Mouse (Mus musculus) brain, embryonic 14.5 days (tissue): ENCODE data around the gene Psmb9.

Source experiments
- CTCF ChIP-seq: fragments of 200-500 bp; IDR thresholded peaks from 2 replicates; pipeline ENCODE4 v1.5.1; 2012; ENCODE audit warnings: inconsistent platforms, mild to moderate bottlenecking, moderate library complexity, borderline replicate concordance; ENCODE audit not compliant: insufficient read depth, insufficient read length; ENCODE audit errors: extremely low read depth
- POLR2A ChIP-seq: fragments of 200-500 bp; IDR thresholded peaks from 2 replicates; pipeline ENCODE4 v1.6.1; 2012; ENCODE audit warnings: mild to moderate bottlenecking, inconsistent platforms, borderline replicate concordance; ENCODE audit not compliant: poor library complexity, insufficient read depth, insufficient read length, severe bottlenecking; ENCODE audit errors: extremely low read depth

GRCm38 (mm10) chr17:34185526-34185925, 2.0 kb downstream of the Psmb9 start:
- TF ChIP-seq CTCF (no peak), POLR2A (no peak)
